Mouse (Mus musculus): ENCODE measurements around the gene AC153137.1.

DNA sequence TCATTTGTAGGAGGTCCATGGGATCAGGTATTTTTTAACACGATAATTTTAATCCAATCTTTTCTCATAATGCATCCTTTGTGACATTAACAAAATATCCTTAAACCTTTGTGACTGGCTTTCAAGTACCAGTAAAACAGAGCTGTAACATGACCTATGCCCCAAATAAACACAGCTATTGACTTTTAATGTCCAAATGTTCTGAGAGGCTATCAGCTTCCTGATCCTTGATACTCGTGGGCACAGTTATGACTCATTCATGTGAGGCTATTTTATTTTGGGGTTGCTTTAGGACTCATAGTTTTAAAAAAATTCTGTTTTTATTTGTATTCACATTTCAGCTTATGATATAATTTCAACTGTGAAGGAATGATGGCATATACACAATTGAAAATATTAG is 37.5 kb upstream of the AC153137.1 start:
- TF ChIP-seq ZNF384 (IDR thresholded peaks at IDR 0.05; ENCODE audit: low read depth, low read length) (no peak), CTCF (IDR thresholded peaks at IDR 0.05 in 2 of 3, conservative IDR thresholded peaks at IDR 0.05 in 1 of 3; ENCODE audit: control insufficient read depth in 1 of 3, insufficient read depth in 1 of 3, low read depth in 2 of 3, low read length in 3 of 3, poor library complexity in 1 of 3, severe bottlenecking in 1 of 3) (no peak), TCF12 (IDR thresholded peaks at IDR 0.05; ENCODE audit: low read depth, low read length) (no peak), MYB (IDR thresholded peaks at IDR 0.05; ENCODE audit: low read depth, low read length) (no peak), POLR2A (IDR thresholded peaks at IDR 0.05; ENCODE audit: control insufficient read depth in 1 of 2, insufficient read depth in 1 of 2, low read depth in 1 of 2, low read length in 2 of 2, poor library complexity in 1 of 2) (no peak), TAL1 (IDR thresholded peaks at IDR 0.05; ENCODE audit: low read length) (no peak), ZC3H11A (IDR thresholded peaks at IDR 0.05; ENCODE audit: low read depth, low read length) (no peak), MAFK (IDR thresholded peaks at IDR 0.05; ENCODE audit: borderline replicate concordance, low read depth, low read length) (no peak), CHD2 (IDR thresholded peaks at IDR 0.05; ENCODE audit: low read length) (no peak), GATA1 (IDR thresholded peaks at IDR 0.05; ENCODE audit: low read depth, low read length) (no peak), EP300 (IDR thresholded peaks at IDR 0.05; ENCODE audit: low read depth in 1 of 2, low read length in 2 of 2) (no peak), MXI1 (IDR thresholded peaks at IDR 0.05; ENCODE audit: low read depth, low read length) (no peak), GABPA (IDR thresholded peaks at IDR 0.05; ENCODE audit: low read depth, low read length) (no peak), JUND (IDR thresholded peaks at IDR 0.05; ENCODE audit: low read depth, low read length) (no peak)

All from MEL (cell line).